Mouse (Mus musculus) erythroblast, adult 5-6 weeks (primary cell): ENCODE data around the gene Armc9. TPM values are rescaled to one million over a fixed set of nuclear protein-coding genes. Genes with fewer than 3 reads are reported as not detected.
A peak's percentile ranks its signal among the peaks of the same experiment; 100 is the strongest.

ENCODE experiments used
- ATAC-seq: replicated peaks from 2 replicates; pipeline ENCODE4 v1.8.0; 2016; ENCODE audit warnings: moderate number of reproducible peaks, mild to moderate bottlenecking, moderate TSS enrichment, inconsistent platforms; ENCODE audit not compliant: poor library complexity, low FRiP score, severe bottlenecking
- total RNA-seq, 2 experiments: library from RNA; stranded (forward) in 1 of 2; stranded (reverse) in 1 of 2; fragments of 150-400 nt in 1 of 2; fragments of 200-764, 138-1000 nt in 1 of 2; gene quantifications; 2 replicates each; pipeline versions ENCODE4 v1.2.3 to v1.2.4; 2015 to 2017; ENCODE audit warnings: low replicate concordance in 2 of 2

Armc9 gene
- total RNA-seq, 2 experiments from 2014 or later = 2.5 to 3.0 TPM

DNA sequence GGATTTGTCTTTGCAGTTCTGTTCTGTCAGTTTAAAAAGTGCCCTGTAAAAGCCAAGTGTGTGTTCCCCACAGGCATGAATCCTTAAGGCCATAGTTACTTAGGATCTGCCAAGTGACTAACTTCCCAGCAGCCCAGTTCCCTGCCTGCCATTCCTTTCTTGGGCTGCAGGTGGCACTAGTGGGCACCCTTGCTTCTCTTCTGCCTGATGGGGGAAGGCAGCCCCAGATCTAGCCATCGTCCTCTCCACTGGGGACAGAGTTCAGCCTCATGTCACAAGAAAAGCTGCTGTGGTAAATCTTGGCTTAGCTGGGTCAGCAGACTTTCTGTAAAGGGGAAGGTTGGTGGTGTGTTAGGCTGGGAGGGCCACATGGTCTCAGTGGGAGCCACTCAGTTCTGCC is 59.6 kb downstream of the Armc9 start:
- peak; percentile 81 for ATAC-seq

DNA sequence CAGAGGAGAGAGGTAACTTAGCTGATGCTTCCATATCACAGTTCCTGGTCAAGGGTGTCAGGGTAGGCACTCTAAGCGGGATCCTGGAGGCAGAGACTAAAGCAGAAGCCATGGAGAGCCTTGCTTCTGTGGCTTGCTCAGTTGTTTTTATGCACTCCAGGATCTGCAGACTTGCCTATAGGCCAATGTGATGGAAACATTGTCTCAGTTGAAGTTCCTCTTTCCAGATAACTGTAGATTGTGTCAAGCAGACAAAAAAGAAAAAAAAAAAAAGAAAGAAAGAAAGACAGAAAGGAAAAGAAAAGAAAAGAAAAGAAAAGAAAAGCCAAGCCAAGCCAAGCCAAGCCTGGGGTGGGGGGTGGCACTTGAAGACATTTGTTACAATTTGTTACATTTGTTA is 60.7 kb downstream of the Armc9 start:
- no peak for ATAC-seq

DNA sequence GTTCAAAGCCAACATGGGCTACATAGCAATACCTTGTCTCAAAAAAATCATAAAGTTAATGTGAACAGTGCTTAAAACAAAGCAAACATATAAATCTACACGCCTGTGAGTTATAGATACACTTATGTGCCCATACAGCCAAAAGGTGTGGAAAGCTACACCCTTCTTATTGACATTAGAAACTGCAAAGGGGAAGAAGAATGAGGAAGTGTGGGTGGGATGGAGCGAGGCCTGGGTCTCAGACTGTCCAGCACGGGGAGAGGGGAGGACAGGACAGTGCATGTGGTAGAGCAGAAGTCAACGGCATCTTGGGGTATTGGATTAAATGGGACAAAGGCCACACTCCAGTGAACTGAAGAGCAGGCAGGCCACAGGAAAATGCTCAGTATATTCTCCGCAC is 61.8 kb downstream of the Armc9 start:
- no peak for ATAC-seq

DNA sequence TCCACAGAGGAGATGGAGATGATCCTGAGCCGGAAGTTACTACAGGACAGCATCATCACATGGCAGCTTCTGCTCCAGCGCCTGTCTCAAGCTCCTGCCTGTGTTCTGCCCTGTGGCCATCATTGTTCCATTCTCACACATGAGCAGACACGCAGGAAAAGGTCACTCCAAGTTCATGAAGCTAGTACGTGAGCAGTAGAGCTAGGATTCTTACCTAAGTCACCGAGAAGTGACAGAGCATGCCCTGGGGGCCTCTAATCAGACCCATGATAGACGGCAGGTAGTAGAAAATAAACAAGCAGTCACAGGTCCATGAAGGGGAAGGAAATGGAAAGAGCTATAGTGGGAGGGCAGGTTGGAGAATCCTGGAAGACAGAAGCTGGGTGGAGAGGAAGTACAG is 63.4 kb downstream of the Armc9 start:
- ATAC-seq = no peak

DNA sequence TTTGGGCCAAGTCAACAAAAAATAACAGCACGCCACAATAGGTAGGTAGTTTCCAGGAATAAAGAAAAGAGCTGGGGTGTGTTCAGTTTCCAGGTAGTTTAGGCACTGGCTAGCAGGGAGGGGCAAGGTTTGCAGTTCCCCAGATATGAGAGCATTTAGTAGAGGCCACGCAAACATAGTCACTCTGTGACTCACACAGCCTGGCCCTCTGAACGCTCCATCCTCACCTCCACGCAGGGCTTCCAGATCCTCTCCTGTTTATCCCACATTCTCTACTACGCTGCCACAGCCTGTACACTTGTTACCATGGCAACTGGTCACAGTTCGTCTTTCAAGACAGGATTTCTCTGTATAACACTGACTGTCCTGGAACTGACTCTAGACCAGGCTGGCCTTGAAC is 70.6 kb downstream of the Armc9 start:
- no peak for ATAC-seq

DNA sequence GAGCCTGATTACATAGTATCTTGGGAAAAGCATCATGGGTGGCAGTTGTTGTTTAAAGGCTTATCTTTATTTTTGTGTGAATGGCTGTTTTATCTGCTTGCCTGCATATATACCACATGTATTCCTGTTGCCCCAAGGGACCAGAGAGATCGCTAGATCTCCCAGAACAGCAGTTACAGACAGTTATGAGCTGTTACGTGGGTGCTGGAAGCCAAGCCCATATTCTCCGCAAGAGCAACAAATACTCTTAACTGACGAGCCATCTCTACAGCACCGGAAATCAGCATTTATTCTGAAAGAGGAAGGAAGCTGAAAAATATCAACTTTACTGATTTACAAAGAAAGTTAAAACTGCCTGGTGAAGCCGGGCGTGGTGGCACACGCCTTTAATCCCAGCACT is 74.1 kb downstream of the Armc9 start:
- no peak for ATAC-seq

DNA sequence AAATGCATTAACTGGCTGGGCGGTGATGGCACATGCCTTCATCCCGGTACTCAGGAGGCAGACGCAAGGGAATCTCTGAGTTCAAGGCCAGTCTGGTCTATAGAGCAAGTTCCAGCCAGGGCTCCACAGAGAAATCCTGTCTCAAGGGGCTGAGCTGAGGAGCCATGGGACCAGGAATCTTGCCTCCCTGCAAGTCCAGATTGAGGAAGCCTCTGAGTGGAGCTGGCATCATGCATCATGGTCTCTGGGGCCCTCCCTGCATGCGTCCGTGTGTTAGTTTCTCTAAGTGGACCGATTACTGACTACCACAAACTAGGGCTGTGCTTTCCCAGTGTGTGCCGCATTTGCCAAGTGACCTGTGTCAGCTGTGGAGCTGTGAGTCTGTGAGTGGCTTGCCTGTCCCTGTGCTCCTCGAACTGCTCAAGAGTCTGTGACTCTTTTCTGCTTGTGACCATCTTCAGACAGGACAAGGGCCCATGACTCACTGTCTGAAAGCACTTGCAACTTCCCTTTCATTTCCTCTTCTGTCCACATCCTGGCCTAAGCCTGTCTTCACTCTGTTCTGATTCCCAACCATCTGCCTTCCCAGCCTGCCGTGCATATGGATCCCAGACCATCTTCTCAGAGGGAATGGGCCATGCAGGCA is 74.7 kb downstream of the Armc9 start:
- no peak for ATAC-seq

DNA sequence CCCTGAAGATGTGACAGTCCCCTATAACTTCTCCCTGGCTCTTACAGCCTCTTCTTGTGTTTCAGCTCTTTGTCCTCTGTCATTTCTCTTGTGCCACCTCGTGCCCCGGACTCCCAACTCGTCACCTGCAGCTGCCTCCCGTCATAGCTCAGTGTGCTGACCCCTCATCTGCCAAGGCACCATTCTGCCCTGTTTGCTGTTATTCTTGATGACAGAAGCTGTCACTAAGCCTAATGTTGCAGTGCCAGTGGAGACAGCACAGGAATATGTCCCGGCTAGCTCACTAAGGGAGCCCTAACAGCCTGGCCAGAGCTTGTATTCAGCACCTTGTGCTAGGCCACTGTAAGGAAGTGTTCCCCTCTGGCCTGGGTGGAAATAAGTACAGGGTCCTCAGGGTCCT is 78.1 kb downstream of the Armc9 start:
- no peak for ATAC-seq

DNA sequence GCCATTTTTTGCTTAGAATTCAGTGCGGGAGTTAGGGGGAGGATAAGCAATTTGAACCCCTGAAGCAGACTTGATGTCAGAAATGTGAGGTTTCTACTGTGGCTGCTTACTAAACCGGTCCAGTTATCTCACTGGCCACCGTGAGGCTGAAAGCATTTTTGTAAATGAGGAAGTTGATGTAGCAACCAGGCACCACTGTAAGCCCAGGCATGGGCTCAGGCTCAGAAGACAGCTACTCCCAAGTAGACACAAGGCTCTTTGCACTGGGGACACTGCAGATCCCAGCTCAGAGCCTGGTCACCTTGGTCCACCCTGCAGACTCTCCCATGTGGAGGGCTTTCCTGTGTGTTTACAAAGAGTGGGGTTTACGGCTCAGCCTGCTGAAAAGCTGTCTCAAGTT is 79.2 kb downstream of the Armc9 start:
- no peak for ATAC-seq

DNA sequence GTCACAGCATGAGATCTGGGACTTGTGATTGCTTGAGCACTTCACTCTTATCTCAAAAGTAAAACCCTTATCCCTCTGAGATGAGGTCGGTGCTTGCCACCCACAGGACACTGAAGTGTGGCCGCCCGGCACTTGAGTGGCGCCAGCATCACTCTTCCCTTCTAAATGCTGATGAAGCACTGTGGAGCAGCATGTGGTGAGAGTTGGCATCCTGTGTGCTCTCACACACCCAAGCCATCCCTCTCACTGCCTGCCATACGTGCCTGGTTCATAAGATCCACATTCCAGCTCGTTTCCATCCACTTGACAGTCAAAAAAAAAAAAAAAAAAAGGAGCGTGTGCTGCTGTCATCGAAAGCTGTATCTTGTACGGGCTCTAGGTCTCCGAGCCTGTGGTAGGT is 80.5 kb downstream of the Armc9 start:
- ATAC-seq = no peak

DNA sequence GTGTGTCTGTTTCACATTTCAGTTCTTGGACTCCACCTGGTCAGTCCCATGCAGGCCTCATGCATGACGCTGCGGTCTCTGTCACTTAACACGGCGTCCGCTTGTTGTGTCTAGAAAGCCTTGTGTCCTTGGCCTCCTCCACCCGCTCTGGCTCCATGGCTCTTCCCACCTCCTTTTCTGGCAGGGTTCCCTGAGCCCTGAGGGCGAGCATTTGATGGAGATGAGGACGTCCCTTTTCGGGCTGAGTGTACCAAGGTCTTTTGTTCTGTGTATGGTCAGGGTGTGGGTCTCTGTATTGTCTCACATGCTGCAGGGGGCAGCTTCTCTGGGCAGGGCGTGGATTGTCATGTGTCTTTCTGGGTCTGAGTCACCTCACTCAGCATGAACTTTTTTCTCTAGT is 81.9 kb downstream of the Armc9 start:
- ATAC-seq = no peak

DNA sequence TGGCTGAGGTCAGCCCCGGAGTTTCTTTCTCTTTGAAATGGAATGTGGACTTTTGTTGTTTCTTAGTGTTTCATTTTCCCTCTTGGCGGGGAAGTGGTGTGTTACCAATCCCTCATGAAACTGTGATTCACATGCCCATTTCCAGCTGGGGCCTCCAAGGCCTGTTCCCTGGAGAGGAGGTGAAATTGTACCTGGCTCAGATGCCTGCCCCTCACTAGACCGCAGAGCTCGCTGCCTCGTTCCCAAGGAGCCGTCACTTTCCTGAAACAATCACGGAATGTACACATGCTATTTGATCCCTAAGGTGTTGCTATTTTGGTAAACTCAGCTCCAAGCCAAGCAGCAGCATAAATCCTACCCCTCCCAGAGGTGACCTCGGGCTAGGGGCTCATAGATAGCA is 84.4 kb downstream of the Armc9 start:
- ATAC-seq = no peak

DNA sequence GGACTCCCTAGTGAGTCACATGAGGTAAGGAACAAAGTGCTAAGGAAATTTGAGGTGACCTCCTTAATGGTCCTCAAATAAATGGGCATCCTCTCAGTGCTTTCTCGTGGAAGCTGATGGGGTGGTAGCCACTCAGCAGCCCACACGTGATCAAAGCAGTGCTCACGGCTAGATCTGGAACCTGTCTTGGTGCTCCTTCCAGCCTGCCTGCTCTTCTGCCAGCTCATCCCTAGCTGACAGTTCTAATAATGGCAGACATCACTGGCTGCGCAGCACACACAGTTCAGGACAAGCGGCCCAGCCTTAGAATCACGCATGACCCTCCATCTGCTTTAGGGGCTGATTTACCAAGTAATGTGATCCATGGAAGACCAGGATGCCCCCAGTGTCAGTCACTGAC is 85.3 kb downstream of the Armc9 start:
- no peak for ATAC-seq

DNA sequence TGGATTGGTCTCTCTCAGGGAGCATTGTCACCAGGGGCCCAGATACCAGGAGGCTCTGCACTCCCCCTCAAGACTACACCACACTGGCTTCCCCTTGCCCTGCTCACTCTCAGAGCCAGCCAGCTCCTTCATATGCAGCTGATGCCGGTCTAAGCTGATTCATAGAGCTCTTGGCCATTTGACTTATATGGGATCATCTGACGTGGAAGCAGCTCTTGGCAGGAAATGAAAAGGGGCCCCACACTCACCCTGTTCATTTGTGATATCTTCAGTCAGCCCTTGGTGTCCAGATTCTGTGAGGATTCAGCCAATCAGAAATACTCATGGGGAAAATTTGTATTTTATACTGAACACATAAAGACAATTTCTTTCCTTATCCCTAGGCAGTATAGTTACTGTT is 86.4 kb downstream of the Armc9 start:
- ATAC-seq = no peak

DNA sequence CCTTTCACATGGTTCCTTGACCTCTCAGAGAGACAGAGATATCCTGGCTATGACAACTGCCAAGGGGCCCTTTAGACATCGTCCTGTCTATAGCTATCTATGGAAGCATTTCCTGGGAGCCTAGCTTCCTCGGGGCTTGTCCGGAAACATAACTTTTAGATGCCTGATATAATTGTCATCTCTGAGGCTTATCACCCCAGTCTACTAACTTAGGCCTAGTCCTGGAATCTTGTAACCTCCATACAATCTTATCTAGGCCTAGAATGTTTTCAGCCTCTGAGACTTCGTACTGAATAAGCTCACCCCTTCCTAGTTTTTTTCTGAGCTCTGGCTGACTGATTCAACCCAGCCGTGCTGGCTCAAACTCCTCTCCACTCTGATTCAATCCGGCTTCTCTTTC is 88.9 kb downstream of the Armc9 start:
- no peak for ATAC-seq

DNA sequence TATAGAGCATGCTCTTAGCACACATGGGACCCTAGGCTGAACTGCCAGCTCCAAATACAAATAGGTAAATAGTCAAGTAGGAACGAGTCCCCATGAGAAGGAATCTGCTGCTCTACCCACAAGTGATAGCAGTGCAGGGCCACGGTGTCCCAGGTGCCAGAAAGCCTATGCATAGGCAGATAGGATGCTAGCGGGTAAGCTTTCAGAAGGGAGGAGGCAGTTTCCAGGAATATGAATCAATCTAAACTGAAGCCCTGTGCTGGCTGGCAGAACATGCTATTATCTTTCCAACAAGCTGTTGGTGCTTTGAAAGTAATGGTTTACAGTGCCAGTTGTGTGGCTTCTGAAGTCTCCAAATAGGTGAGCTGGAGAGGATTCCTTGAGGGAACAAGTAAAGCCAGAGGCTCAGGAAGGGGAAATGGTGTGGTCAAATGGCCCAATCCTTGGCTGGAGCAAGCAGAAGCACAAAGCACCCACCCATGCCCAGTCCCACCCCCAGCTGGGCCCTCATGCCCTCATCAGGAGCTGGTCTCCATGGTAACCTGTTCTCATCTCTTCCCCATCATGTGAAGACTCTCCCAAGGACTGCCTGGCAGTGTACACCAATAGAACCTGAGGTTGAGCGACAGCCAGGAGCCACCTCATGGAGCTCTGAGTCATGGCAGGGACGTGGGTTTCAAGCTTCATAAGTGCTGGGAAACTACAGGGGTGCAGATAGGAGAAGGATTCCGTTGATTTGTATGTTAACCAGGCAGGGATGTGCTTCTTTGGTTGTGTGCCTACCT is 90.9 kb downstream of the Armc9 start:
- no peak for ATAC-seq

DNA sequence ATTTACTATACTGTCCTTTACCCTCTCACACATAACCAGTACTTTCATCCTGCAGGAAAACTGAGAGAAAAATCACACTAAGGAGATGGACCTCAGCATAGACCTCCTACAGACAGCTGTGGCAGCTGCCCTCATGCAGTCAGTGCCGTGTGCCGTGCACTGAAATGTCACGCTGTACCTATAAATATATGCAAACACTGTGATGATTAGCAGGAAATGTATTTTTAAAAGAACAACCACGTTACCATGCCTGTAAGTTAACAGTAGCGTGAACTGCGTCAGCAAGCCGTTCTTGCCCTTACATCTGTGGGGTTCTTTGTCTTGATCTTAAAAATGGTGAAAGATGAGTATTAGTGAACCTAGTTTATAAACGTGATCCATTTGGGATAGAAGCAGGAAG is 98.8 kb downstream of the Armc9 start:
- no peak for ATAC-seq

DNA sequence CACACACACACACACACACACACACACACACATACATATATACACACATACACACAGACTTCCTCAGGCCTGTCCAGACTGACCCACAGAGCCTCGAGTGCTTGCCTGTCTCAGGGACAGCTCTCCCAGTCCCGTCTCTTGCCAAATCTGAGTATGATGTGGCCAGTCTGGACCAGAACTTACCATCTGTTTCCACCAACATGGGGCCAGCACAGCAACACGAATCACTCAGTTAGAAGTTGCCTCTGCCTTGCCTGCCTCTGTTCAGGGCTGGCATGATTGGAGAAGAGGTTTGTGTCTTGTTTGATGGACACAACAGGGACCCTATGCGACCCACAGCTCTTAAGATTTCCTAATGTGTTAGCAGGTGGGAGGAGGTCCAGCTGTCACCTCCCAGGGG is 101.7 kb downstream of the Armc9 start:
- no peak for ATAC-seq

DNA sequence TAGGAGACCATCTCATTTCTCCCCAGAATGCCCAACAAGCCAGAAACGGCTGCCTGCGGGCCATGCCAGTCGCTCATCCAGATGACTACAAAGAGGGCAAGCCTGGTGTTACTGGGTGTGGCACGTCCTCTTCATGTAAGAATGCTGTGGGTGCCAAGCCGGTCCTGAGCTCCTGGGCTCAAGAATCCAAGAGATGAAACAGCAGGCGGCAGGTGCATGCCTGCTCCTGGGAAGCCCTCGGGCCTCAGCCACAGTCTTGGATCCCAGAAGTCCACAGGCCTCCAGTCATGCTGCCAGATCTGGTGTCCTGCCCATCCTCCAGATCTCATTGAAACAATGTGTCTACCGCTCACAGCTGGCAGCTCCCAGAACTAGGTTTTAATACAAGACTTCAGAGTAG is 102.6 kb downstream of the Armc9 start:
- ATAC-seq = no peak

DNA sequence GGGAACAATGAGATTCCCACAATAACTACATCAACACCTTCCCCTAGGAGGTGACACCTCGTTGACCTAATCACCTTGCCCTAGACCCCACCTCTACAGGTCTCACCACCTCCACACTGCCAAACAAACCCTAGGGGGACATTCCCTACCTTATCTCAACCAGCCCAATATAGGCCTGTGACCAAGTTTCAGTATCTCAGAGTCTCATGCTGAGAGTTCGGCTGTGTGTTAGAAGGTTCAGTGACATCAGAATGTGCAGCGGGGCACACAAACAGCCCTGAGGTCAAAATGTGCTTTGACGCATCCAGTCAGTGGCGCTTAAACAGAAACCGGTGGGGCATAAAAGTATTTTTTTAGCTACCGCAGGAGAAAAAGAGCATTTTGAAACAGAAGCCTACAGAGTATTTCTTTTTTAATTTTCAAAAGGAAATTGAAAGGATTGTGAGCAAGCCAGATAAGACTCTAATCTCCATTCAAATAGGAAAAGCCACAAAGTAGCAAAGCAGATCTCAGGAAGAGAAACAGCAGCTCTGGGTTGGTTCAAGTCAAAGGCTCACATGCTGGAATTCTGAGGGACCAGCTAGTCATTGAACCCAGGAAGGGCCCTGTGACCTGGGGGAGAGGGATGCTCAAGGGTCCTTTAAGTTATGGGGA is 103.7 kb downstream of the Armc9 start:
- no peak for ATAC-seq

DNA sequence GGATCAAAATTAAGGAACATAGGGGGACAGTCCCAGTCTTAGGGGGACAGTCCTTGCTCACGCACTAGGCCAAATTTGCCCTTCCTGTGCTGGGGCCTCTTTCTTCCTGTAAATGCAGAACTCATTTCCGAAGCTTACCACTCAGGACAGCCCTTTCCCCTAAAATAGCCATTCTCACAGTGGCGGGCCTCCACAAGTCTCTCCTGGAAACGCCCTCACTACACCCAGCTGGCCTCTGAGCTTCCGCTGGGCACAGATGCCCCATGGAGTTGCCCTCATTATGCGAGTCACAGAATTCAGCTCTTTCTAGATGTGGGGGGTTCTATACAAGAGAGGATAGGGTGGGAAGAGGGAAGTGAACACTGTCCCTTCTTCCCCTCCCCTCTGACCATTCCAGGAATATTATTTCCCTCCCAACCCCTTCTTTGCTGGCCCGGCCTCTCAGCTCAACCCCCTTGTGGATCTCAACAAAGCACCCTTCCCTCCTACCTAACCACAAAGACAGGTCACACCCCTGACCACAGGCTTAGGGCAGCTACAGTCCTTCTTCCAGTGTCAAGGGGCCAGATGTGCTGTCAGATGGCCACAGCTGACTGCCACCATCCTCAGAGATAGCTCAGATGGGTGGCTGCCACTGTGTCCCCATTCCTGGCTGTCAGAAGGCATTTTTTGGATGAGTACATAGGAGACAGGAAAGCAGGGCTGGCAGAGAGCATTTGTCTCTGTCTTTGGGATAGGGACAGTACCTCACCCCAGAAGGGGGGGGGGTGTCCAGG is 109.2 kb downstream of the Armc9 start:
- ATAC-seq = no peak
